Mouse (Mus musculus) small intestine, adult 2 months (tissue): ENCODE measurements around the gene Myzap.

ENCODE experiments used
- CTCF ChIP-seq: fragments of 200-500 bp; IDR thresholded peaks from 2 replicates; pipeline ENCODE4 v1.5.1; 2012; ENCODE audit warnings: low read depth, mild to moderate bottlenecking, control low read depth, inconsistent platforms, low read length, moderate library complexity, mixed read lengths; ENCODE audit not compliant: insufficient replicate concordance, insufficient read length; ENCODE audit errors: extremely low read depth
- POLR2A ChIP-seq: fragments of 200-500 bp; IDR thresholded peaks from 2 replicates; pipeline ENCODE4 v1.6.1; 2012; ENCODE audit warnings: low read depth, mild to moderate bottlenecking, control low read depth, inconsistent platforms, low read length, moderate library complexity

- no peak for TF ChIP-seq POLR2A
- TF ChIP-seq CTCF = no peak
Observed at GRCm38 (mm10) chr9:71591106-71591505, 1.1 kb downstream of the Myzap start.
